Mouse (Mus musculus) monocyte, adult 5-6 weeks (primary cell): ENCODE data around the gene Psmb5. TPM values are rescaled to one million over a fixed set of nuclear protein-coding genes. Genes with fewer than 3 reads are reported as not detected.

Source experiments
- ATAC-seq: fragments of 153-309, 156-312 bp; replicated peaks from 2 replicates; pipeline ENCODE4 v1.8.0; 2017; ENCODE audit warnings: mild to moderate bottlenecking; ENCODE audit not compliant: low TSS enrichment, insufficient number of reproducible peaks, severe bottlenecking, poor library complexity, low FRiP score
- total RNA-seq: library from RNA; stranded (forward); fragments of 200-1000, 200-491, 200-594 nt; gene quantifications from 3 replicates; pipeline ENCODE4 v1.2.3, GENCODE M21; 2017

The Psmb5 gene
- total RNA-seq, 1 experiment from 2014 or later, result 56.5 TPM

DNA sequence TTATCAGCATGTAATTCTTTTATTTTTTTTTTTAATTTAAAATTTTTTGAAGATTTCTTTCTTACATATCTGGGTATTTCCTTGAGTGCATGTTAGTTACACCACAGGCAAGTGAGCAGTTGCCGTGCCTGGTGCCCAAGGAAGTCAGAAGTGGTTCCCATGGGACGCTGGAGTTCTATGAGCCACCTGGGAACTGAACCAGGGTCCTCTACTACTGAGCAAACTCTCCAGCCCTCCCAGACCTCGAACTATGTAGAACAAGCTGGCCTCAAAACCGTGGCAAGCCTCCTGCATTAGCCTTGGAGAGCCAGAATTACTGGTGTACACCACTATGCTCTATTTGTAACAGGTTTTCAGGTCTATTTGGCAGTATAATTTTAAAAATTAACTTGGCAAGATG, 15.2 kb downstream of the Psmb5 start:
- ATAC-seq, result no peak

DNA sequence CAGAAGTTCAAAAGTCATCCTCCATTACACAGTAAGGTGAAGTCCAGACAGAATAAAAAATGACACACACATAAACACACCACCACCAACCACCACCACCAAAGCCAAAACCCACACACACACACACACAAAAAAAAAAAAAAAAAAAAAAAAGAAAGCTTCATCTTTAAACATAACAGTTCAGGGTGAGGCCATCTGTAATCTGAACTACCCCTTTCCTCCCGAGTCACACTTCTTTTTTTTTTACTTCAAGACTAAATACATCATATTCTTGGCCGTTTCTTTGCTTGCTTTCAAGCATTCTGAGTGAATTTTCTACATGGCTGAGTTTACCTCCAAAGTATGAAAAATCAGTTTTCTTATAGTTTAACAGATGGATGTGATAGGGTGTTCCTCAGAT, 16.2 kb downstream of the Psmb5 start:
- ATAC-seq, result no peak

DNA sequence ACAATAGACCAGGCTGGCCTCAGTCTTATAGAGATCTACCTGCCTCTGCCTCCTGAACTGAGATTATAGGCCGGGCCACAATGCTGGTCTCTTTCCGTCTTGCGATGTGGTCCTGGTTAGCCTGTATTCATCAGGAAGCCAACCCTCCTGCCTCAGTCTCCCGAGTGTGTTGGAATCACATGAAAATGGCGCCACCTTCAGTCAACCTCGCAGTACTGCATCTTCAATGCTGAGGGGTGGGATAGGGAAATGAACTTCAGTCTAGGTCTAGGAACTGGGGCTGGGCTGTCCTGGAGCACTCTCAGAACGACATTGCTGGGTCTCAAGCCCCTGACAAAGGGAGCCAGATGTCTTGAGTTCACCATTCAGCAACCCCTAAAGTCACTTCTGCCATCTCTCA, 20.7 kb downstream of the Psmb5 start:
- ATAC-seq, result no peak; the same call in 1 of the 2 replicates

GRCm38 (mm10) chr14:54594631-54595414, 23.0 kb downstream of the Psmb5 start:
- no peak for ATAC-seq

GRCm38 (mm10) chr14:54594055-54594454, 23.8 kb downstream of the Psmb5 start:
- 0 out of 2 replicates have a peak, but pooled peaks have one; percentile 19 for ATAC-seq

- no peak for ATAC-seq
These were observed 25.4 kb downstream of the Psmb5 start for GRCm38 (mm10) chr14:54592319-54592934.

- no peak for ATAC-seq
These were observed 26.8 kb downstream of the Psmb5 start for GRCm38 (mm10) chr14:54591056-54591455.

DNA sequence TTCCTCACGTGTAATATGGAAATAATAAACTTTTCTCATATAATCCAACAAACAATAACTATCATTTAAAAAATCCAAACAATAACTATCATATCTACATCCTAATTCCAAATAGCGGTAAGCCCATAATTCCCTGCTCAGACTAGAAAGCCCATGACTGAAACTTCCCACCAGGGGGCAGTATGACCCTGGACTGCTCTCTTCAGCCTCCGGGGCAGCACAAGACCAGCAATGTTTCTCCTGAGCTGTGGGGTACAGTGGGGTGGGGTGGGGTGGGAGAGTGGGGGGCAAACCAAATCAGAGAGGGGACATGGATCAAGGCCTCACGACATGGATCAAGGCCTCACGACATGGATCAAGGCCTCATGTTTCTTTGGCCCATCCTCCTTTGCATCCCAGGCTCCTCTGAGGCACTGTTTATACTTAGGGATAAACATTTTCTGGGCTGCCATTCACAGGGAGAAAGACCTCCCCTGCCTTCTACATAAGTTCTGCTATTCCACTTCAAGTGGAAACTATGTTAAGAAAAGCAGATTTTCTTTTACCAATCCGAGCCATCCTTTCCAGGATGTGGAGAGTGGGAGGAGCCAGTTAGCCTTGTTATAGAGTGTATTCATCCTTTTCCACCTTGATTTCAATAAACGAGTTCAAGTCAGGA, 34.0 kb downstream of the Psmb5 start:
- no peak for ATAC-seq

- no peak for ATAC-seq
These were observed 35.3 kb downstream of the Psmb5 start for GRCm38 (mm10) chr14:54582536-54582935.

- ATAC-seq, result no peak; the same call in 1 of the 2 replicates
These were observed 38.2 kb downstream of the Psmb5 start for GRCm38 (mm10) chr14:54579638-54580037.

- 0 out of 2 replicates have a peak, but pooled peaks have one; percentile 45 for ATAC-seq
These were observed 39.8 kb downstream of the Psmb5 start for GRCm38 (mm10) chr14:54578063-54578462.

- ATAC-seq, result peak; percentile 84
These were observed 40.5 kb downstream of the Psmb5 start, which contains the start of gene Ajuba for GRCm38 (mm10) chr14:54577089-54577982. Ajuba (minus strand) TSS chr14:54577558.

GRCm38 (mm10) chr14:54576241-54577088, 41.4 kb downstream of the Psmb5 start:
- no peak for ATAC-seq

GRCm38 (mm10) chr14:54575631-54576030, 42.2 kb downstream of the Psmb5 start:
- no peak for ATAC-seq

GRCm38 (mm10) chr14:54575031-54575430, 42.8 kb downstream of the Psmb5 start:
- ATAC-seq, result no peak

GRCm38 (mm10) chr14:54574253-54574652, 43.6 kb downstream of the Psmb5 start:
- ATAC-seq, result no peak

- no peak for ATAC-seq
These were observed 44.8 kb downstream of the Psmb5 start for GRCm38 (mm10) chr14:54572790-54573736.
